In the genomic region with DNA sequence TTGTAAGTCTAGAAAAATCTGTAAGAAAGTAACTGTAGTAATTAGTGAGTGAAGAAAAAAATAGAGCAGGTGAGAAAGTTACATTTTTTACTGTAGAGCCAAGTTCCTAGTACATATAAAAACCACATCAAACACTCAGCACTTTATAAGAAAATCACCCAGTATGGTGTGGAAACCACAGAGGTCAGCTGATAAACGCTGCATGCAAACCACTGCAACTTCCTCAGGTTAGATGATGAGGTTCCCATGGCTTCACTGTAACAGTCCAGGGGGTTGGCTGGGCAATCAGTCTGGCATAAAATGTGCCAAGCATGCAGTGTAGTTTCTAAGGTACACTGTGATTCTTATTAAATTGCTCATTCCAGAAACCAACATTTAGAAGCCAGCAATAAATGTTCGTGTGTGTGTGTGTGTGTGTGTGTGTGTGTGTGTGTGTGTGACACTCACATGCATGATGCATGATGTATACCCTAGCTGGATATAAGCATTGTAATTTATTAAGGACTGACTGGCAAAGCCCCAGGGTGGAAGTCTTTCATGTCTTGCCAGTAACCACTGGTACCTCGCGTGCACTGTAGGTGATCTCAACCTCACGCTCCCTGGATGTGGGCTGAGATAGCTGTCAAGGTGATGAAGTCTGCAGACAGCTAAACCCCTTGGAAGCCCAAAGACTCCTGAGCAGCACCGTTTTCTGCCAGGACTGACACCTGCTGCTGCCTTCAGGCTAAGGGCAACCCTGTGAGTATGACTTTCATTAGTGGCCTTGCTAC, we compare ENCODE assay signal across 29 mouse cellular contexts. TPM values are rescaled to one million over a fixed set of nuclear protein-coding genes. Genes with fewer than 3 reads are reported as not detected.
DNase-seq lines count a peak whose midpoint lies in the region; ATAC-seq and TF ChIP-seq lines count a peak whose summit lies in the region.
"Had no signal": no experiment of that assay in that cellular context is flagged by ENCODE, and none has a peak within 500 bp of the region (broad histone marks: within the 10 kb centered on the region; RNA-seq: fewer than 3 reads in every experiment).

No protein-coding gene starts in this region.

- peak; percentile 90 for ATAC-seq in inflammation-experienced regulatory T-cells, adult 6 months
- no peak for ATAC-seq in forebrain, postnatal 0 days
- ATAC-seq: forebrain, embryonic 14.5 days had no signal

- H3K9ac ChIP-seq in forebrain, postnatal 0 days, result no peak overlapping the region
- H3K9ac ChIP-seq: embryonic facial prominence, embryonic 15.5 days; heart, embryonic 13.5 days; hindbrain, embryonic 12.5 days; liver, embryonic 13.5 days; neural tube, embryonic 13.5 days had no signal

- no peak overlapping the region for H3K4me2 ChIP-seq in forebrain, postnatal 0 days (ENCODE audit: low read depth)
- H3K4me2 ChIP-seq: embryonic facial prominence, embryonic 15.5 days; heart, embryonic 13.5 days; hindbrain, embryonic 12.5 days; liver, embryonic 13.5 days; neural tube, embryonic 13.5 days had no signal

- 53% methylated on average over 6 of the region's 6 CpGs for WGBS in spleen, adult 2 months
- WGBS in forebrain, postnatal 0 days, result 66% methylated on average over 6 of the region's 6 CpGs

- H3K36me3 ChIP-seq in spleen, adult 2 months (ENCODE audit: control insufficient read depth, insufficient read depth, low read length), result no peaks in the 10 kb centered on the region
- H3K36me3 ChIP-seq in splenic B cell, adult 2 months (ENCODE audit: control insufficient read depth, insufficient read depth, low read length, poor library complexity, severe bottlenecking), result no peaks in the 10 kb centered on the region
- H3K36me3 ChIP-seq in forebrain, postnatal 0 days (ENCODE audit: insufficient read depth), result peaks cover 5% of the 10 kb centered on the region
- H3K36me3 ChIP-seq: liver, embryonic 13.5 days had no signal

- no peaks in the 10 kb centered on the region for H3K27me3 ChIP-seq in spleen, adult 2 months (ENCODE audit: control insufficient read depth, insufficient read depth, low read length)
- H3K27me3 ChIP-seq in splenic B cell, adult 2 months (ENCODE audit: control insufficient read depth, insufficient read depth, low read length, poor library complexity, severe bottlenecking), result no peaks in the 10 kb centered on the region
- H3K27me3 ChIP-seq in forebrain, postnatal 0 days (ENCODE audit: insufficient read depth, low read length), result no peaks in the 10 kb centered on the region
- H3K27me3 ChIP-seq: embryonic facial prominence, embryonic 15.5 days; heart, embryonic 13.5 days; hindbrain, embryonic 12.5 days; liver, embryonic 13.5 days; megakaryocyte, embryonic 14.5 days; neural tube, embryonic 13.5 days had no signal

- H3K4me3 ChIP-seq in spleen, adult 2 months (ENCODE audit: extremely low read depth, insufficient read depth, insufficient read length), result no peak overlapping the region
- no peak overlapping the region for H3K4me3 ChIP-seq in forebrain, postnatal 0 days (ENCODE audit: low read depth, low read length)
- H3K4me3 ChIP-seq: embryonic facial prominence, embryonic 15.5 days; heart, adult 2 months; heart, embryonic 13.5 days; hindbrain, embryonic 12.5 days; left cerebral cortex, adult 2 months; liver, embryonic 13.5 days; megakaryocyte, embryonic 14.5 days; neural tube, embryonic 13.5 days had no signal

- TF ChIP-seq POLR2A in spleen, adult 2 months (IDR thresholded peaks at IDR 0.05; ENCODE audit: low read depth, low read length), result no peak

- H3K27ac ChIP-seq in spleen, adult 2 months (ENCODE audit: insufficient read depth, low read length), result no peak overlapping the region
- no peak overlapping the region for H3K27ac ChIP-seq in forebrain, postnatal 0 days (ENCODE audit: low read depth, low read length)
- H3K27ac ChIP-seq: embryonic facial prominence, embryonic 15.5 days; heart, adult 2 months; heart, embryonic 13.5 days; hindbrain, embryonic 12.5 days; kidney, postnatal 0 days; left cerebral cortex, adult 2 months; liver, embryonic 13.5 days; neural tube, embryonic 13.5 days; stomach, postnatal 0 days had no signal

- DNase-seq in spleen, adult 2 months (ENCODE audit: low read depth in 1 of 2, low spot score in 2 of 2), result peak; percentile 5 to 19
- no peak for DNase-seq in spleen, postnatal 14 days (ENCODE audit: low spot score in 2 of 2)
- DNase-seq in T-cell, adult 2 months (ENCODE audit: low spot score), result peak; percentile 55
- DNase-seq in splenic B cell, adult 2 months (ENCODE audit: low read depth, low spot score), result peak; percentile 11
- DNase-seq in cerebellum, adult 8-10 months, result no peak
- no peak for DNase-seq in forebrain, postnatal 0 days
- no peak for DNase-seq in c-Kit-positive CD71-positive TER-119-positive erythroid progenitor cells, embryonic 14.5 days (ENCODE audit: low spot score)
- DNase-seq: cerebellum, adult 9-10 months; gastrocnemius, postnatal 25 days; heart, adult 2 months; heart, postnatal 14 days; kidney, adult 2 months; layer of hippocampus, adult 9-11 months; liver, embryonic 13.5 days; lung, adult 2 months; lung, postnatal 14 days; right cerebral cortex, postnatal 25 days; spleen, adult 18-20 months; thymus, adult 2 months had no signal

- H3K4me1 ChIP-seq in spleen, adult 2 months (ENCODE audit: control insufficient read depth, insufficient read depth, insufficient read length), result peaks cover 2% of the 10 kb centered on the region; the same call in 1 of the 2 replicates
- H3K4me1 ChIP-seq in forebrain, postnatal 0 days (ENCODE audit: insufficient read depth), result no peaks in the 10 kb centered on the region
- H3K4me1 ChIP-seq: embryonic facial prominence, embryonic 15.5 days; heart, embryonic 13.5 days; hindbrain, embryonic 12.5 days; liver, embryonic 13.5 days; neural tube, embryonic 13.5 days had no signal

- no peak for TF ChIP-seq CTCF in spleen, adult 2 months (IDR thresholded peaks at IDR 0.05; ENCODE audit: extremely low read depth, insufficient read depth, insufficient read length, insufficient replicate concordance)
- TF ChIP-seq CTCF in forebrain, postnatal 0 days (IDR thresholded peaks at IDR 0.05; ENCODE audit: low read depth), result no peak

- H3K9me3 ChIP-seq in forebrain, postnatal 0 days (ENCODE audit: low read length), result no peaks in the 10 kb centered on the region
- H3K9me3 ChIP-seq: embryonic facial prominence, embryonic 15.5 days; heart, embryonic 13.5 days; hindbrain, embryonic 12.5 days; liver, embryonic 13.5 days; megakaryocyte, embryonic 14.5 days; neural tube, embryonic 13.5 days had no signal

RNA-seq across cellular contexts. Expression of gene Tmtc4, which starts 32.0 kb away (rescaled TPM):
- polyA plus RNA-seq in spleen, adult 2 months (2012; rRNA removed), result 2.8 and 4.0 TPM in 2 replicates
- 10 to 100 TPM in 2 of 3 experiments, 1 to 10 TPM in 1; 9.1 to 24.4 (median 21.4) TPM for polyA plus RNA-seq in inflammation-experienced regulatory T-cells, adult 6 months (2017; shearing (Covaris generic))
- 48.5 and 51.8 TPM in 2 replicates for total RNA-seq in forebrain, postnatal 0 days (2014; rRNA removed)
- polyA plus RNA-seq in forebrain, postnatal 0 days (2015; fragmentation: Nextera tagmentation; extraction: Ambion mirVana), result 27.7 and 30.1 TPM in 2 replicates

RNA-seq across cellular contexts. Expression of gene Ggact, which starts 38.3 kb away (rescaled TPM):
- 24.6 and 26.1 TPM in 2 replicates for polyA plus RNA-seq in spleen, adult 2 months (2012; rRNA removed)
- polyA plus RNA-seq in inflammation-experienced regulatory T-cells, adult 6 months (2017; shearing (Covaris generic)), result 10 to 100 TPM; 16.8 to 36.1 (median 27.9) TPM
- total RNA-seq in forebrain, postnatal 0 days (2014; rRNA removed), result 16.4 and 18.8 TPM in 2 replicates
- 16.1 and 19.2 TPM in 2 replicates for polyA plus RNA-seq in forebrain, postnatal 0 days (2015; fragmentation: Nextera tagmentation; extraction: Ambion mirVana)

Comparison
In these comparisons a context has a peak if more than half of its experiments do, and no peak if none do; other contexts are left out.
1. DNase-seq: peak in spleen, adult 2 months (2 of 2), T-cell, adult 2 months (single experiment) and splenic B cell, adult 2 months (single experiment); none in spleen, postnatal 14 days (0 of 2), cerebellum, adult 8-10 months (single experiment), forebrain, postnatal 0 days (single experiment) and c-Kit-positive CD71-positive TER-119-positive erythroid progenitor cells, embryonic 14.5 days (single experiment).